Mouse (Mus musculus) G1E (cell line): ENCODE data around the gene Serpine2. TPM values are rescaled to one million over a fixed set of nuclear protein-coding genes. Genes with fewer than 3 reads are reported as not detected.

Experiments
- ATAC-seq: 2 replicates; pipeline ENCODE4 v1.8.0; 2016; ENCODE audit warnings: mild to moderate bottlenecking; ENCODE audit not compliant: insufficient number of reproducible peaks, poor library complexity, low FRiP score, severe bottlenecking; ENCODE audit errors: extremely low read depth
- DNase-seq: peaks from one replicate; pipeline ENCODE4 v3.0.0; 2012; ENCODE audit warnings: low spot score
- H3K27me3 ChIP-seq: 2 replicates; pipeline ENCODE4 v1.6.1; 2012; ENCODE audit warnings: mild to moderate bottlenecking, low read length, inconsistent platforms; ENCODE audit not compliant: insufficient read depth
- H3K36me3 ChIP-seq: replicated peaks from 2 replicates; pipeline ENCODE3; 2012; ENCODE audit warnings: mild to moderate bottlenecking, inconsistent platforms
- H3K4me1 ChIP-seq: 2 replicates; pipeline ENCODE4 v1.6.1; 2012; ENCODE audit warnings: low read depth, low read length, inconsistent platforms, mixed read lengths; ENCODE audit not compliant: insufficient read depth
- H3K4me3 ChIP-seq: 2 replicates; pipeline ENCODE4 v1.5.1; 2012; ENCODE audit warnings: low read depth, mild to moderate bottlenecking, inconsistent platforms, low read length, moderate library complexity, mixed read lengths
- H3K9me3 ChIP-seq: replicated peaks from 2 replicates; pipeline ENCODE4 v1.6.1; 2012; ENCODE audit warnings: inconsistent platforms
- CTCF ChIP-seq: IDR thresholded peaks from 2 replicates; pipeline ENCODE4 v1.5.1; 2012; ENCODE audit warnings: low read depth, low read length, inconsistent platforms, mixed read lengths
- GATA1 ChIP-seq: IDR thresholded peaks from 2 replicates; pipeline ENCODE4 v1.6.1; 2012; ENCODE audit warnings: borderline replicate concordance, low read length, inconsistent platforms, mixed read lengths
- GATA2 ChIP-seq: IDR thresholded peaks from 2 replicates; pipeline ENCODE4 v1.6.1; 2012; ENCODE audit warnings: low read depth, low read length, inconsistent platforms, borderline replicate concordance
- POLR2AphosphoS5 ChIP-seq: IDR thresholded peaks from 2 replicates; pipeline ENCODE4 v1.6.1; 2012; ENCODE audit warnings: low read depth, low read length, inconsistent platforms; ENCODE audit not compliant: insufficient replicate concordance
- TAL1 ChIP-seq: conservative IDR thresholded peaks from 2 replicates; pipeline ENCODE4 v1.6.1; 2012; ENCODE audit warnings: low read depth, low read length, inconsistent platforms, mixed read lengths
- polyA plus RNA-seq: library from polyadenylated mRNA; stranded (reverse); fragments of >175 nt; gene quantifications from 2 replicates; pipeline ENCODE4 v1.2.3, GENCODE M21; 2012
- total RNA-seq, 2 experiments: library from RNA; stranded (forward) in 1 of 2; stranded (reverse) in 1 of 2; fragments of 200-1000 nt in 1 of 2; fragments of >200 nt in 1 of 2; fragmentation: Nextera tagmentation in 1 of 2; gene quantifications; 2 replicates each; pipeline ENCODE4 v1.2.3; 2014 to 2017

The Serpine2 gene
- total and polyA plus RNA-seq, 3 experiments, result 0.44 TPM; not detected in 2

GRCm38 (mm10) chr1:79746056-79746455 lies 114.9 kb downstream of the Serpine2 start:
- Histone ChIP-seq H3K27me3 (no peaks in the 10 kb centered on the region), H3K36me3 (peaks cover 19% of the 10 kb centered on the region), H3K9me3 (no peaks in the 10 kb centered on the region), H3K4me3 (no peak overlapping the region), H3K4me1 (peaks cover 2% of the 10 kb centered on the region; the same call in 1 of the 2 replicates)
- DNase-seq (no peak), ATAC-seq (no peak)
- TF ChIP-seq POLR2AphosphoS5, result no peak
- no peak for TF ChIP-seq GATA2
- no peak for TF ChIP-seq GATA1
- no peak for TF ChIP-seq CTCF
- TF ChIP-seq TAL1, result no peak

Other genes starting within 250 kb of the Serpine2 start
- 15.5 and 18.0 TPM in 2 replicates for gene Ap1s3, start 189.2 kb downstream of the Serpine2 start, total RNA-seq (2014; fragmentation: Nextera tagmentation)
- gene Ap1s3, start 189.2 kb downstream of the Serpine2 start, total RNA-seq (2017), result 4.8 and 4.9 TPM in 2 replicates
- 5.9 and 6.1 TPM in 2 replicates for gene Ap1s3, start 189.2 kb downstream of the Serpine2 start, polyA plus RNA-seq
- gene Mrpl44, start 85.2 kb downstream of the Serpine2 start, total RNA-seq (2014; fragmentation: Nextera tagmentation), result 34.1 and 38.3 TPM in 2 replicates
- 74.1 and 83.5 TPM in 2 replicates for gene Mrpl44, start 85.2 kb downstream of the Serpine2 start, total RNA-seq (2017)
- 52.6 and 53.1 TPM in 2 replicates for gene Mrpl44, start 85.2 kb downstream of the Serpine2 start, polyA plus RNA-seq
- 29.2 and 30.7 TPM in 2 replicates for gene Wdfy1, start 85.0 kb downstream of the Serpine2 start, total RNA-seq (2014; fragmentation: Nextera tagmentation)
- 54.2 and 57.1 TPM in 2 replicates for gene Wdfy1, start 85.0 kb downstream of the Serpine2 start, total RNA-seq (2017)
- 76.7 and 90.1 TPM in 2 replicates for gene Wdfy1, start 85.0 kb downstream of the Serpine2 start, polyA plus RNA-seq